Mouse (Mus musculus) erythroblast, embryonic 14.5 days (primary cell): ENCODE results near the gene Fen1.

ENCODE experiments used
- GATA1 ChIP-seq: IDR thresholded peaks from 2 replicates; pipeline ENCODE4 v1.6.1; 2012; ENCODE audit warnings: low read length, inconsistent platforms, mixed read lengths
- TAL1 ChIP-seq: IDR thresholded peaks from 3 replicates; pipeline ENCODE4 v1.6.1; 2012; ENCODE audit warnings: low read length, inconsistent platforms, mixed read lengths

GRCm38 (mm10) chr19:10197130-10197529 is 6.8 kb downstream of the Fen1 start:
- TF ChIP-seq GATA1 (no peak), TAL1 (no peak)
